In the genomic region with DNA sequence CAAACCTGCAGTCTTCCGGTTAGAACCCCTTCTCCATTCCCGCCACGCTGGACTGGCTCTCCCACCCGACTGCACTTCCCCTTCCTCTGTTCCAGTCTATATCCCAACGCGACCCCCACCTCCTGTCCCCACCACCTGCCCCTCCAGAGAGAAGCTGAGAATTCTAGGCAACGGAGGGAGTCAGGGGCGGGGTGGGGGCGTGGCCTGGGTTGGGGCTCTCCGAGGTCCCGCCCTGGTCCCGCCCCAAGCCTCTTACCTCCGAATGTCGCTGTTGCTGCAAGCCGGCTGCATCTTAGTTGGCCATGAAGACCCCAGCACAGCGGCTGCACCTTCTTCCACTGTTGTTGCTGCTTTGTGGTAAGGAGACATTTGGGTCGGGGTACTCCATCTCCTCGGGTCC, we compare ENCODE assay signal across 8 mouse cellular contexts. TPM values are rescaled to one million over a fixed set of nuclear protein-coding genes. Genes with fewer than 3 reads are reported as not detected.
DNase-seq lines count a peak whose midpoint lies in the region; ATAC-seq and TF ChIP-seq lines count a peak whose summit lies in the region.

A gene (plus strand): TSS at position 251 of the 400 bp plus-strand sequence.

- whole genome bisulfite sequencing in limb, embryonic 11.5 days: under 1% methylated on average over 18 of the region's 18 CpGs

- no peak for TF ChIP-seq CTCF in cortical plate, adult 2 months (IDR thresholded peaks at IDR 0.05; ENCODE audit: extremely low read depth, insufficient read depth, low read length)

- intact Hi-C loops in heart, postnatal 14 days (cut with DNase I): loop anchor here (5.0 to 10.0 kb wide), 2 partner anchors 49 to 1647 kb away; no protein-coding TSS in a partner anchor
- intact Hi-C loops in gastrocnemius, postnatal 14 days (cut with DNase I; ENCODE audit: low total_unique reads): loop anchor here (5.0 kb wide), 1 partner anchor 479 kb away; no protein-coding TSS in a partner anchor

- H3K9ac ChIP-seq in limb, embryonic 11.5 days (ENCODE audit: low read length): no peak within 1 kb of the TSS; the same call in 1 of the 2 replicates

- H3K27ac ChIP-seq in cortical plate, adult 2 months (ENCODE audit: insufficient read depth, low read length): no peak within 1 kb of the TSS
- H3K27ac ChIP-seq in limb, embryonic 11.5 days (replicated peaks; ENCODE audit: low read depth, low read length): no peak within 1 kb of the TSS

- no peaks in the 10 kb centered on the region; the same call in 1 of the 2 replicates for H3K4me1 ChIP-seq in cortical plate, adult 2 months (ENCODE audit: control insufficient read depth, insufficient read depth, low read length)
- no peaks in the 10 kb centered on the region for H3K4me1 ChIP-seq in limb, embryonic 11.5 days (ENCODE audit: control insufficient read depth, insufficient read depth, low read length)

- H3K4me3 ChIP-seq in cortical plate, adult 2 months (ENCODE audit: insufficient read depth, low read length): peak within 1 kb of the TSS; percentile 46
- H3K4me3 ChIP-seq in limb, embryonic 11.5 days (ENCODE audit: low read depth, low read length): peak within 1 kb of the TSS; percentile 18

- no peaks in the 10 kb centered on the region for H3K36me3 ChIP-seq in limb, embryonic 11.5 days (ENCODE audit: control insufficient read depth, insufficient read depth, low read length)

- DNase-seq in frontal cortex, postnatal 36 days (ENCODE audit: low spot score in 2 of 2): no peak
- DNase-seq in WW6 (ENCODE audit: low read depth, low spot score): peak; percentile 38
- DNase-seq in heart, postnatal 14 days: peak; percentile 16 to 30
- peak; percentile 77 for DNase-seq in limb, embryonic 11.5 days (ENCODE audit: low spot score)
- peak; percentile 83 for DNase-seq in naive thymus-derived CD4-positive, alpha-beta T cell, adult 2 months (ENCODE audit: low read depth)
- DNase-seq in gastrocnemius, postnatal 14 days: no peak

- peak within 1 kb of the TSS; percentile 66 for H3K4me2 ChIP-seq in limb, embryonic 11.5 days (ENCODE audit: low read depth, severe bottlenecking)

- no peaks in the 10 kb centered on the region for H3K9me3 ChIP-seq in limb, embryonic 11.5 days (ENCODE audit: control insufficient read depth, low read length)

- TF ChIP-seq POLR2A in cortical plate, adult 2 months (IDR thresholded peaks at IDR 0.05; ENCODE audit: extremely low read depth, insufficient read depth, low read length): no peak

- H3K27me3 ChIP-seq in limb, embryonic 11.5 days (ENCODE audit: control insufficient read depth, insufficient read depth, low read length): no peaks in the 10 kb centered on the region

- ATAC-seq in frontal cortex, adult (ENCODE audit: low TSS enrichment): peak; percentile 66
- peak; percentile 76 for ATAC-seq in limb, embryonic 11.5 days (ENCODE audit: insufficient number of reproducible peaks, low FRiP score, low TSS enrichment, low read depth)

RNA-seq across cellular contexts. Expression of the gene that starts here (rescaled TPM):
- polyA plus RNA-seq in cortical plate, adult 2 months (2012; rRNA removed): 36.6 and 40.6 TPM in 2 replicates
- 1 to 10 TPM; 5.6 to 6.2 TPM for total RNA-seq in heart, postnatal 14 days (2021)
- polyA plus RNA-seq in limb, embryonic 11.5 days (2014; fragmentation: Nextera tagmentation; extraction: Ambion mirVana): 2.1 and 3.5 TPM in 2 replicates
- under 1 TPM; 0.38 to 0.68 TPM for total RNA-seq in gastrocnemius, postnatal 14 days (2021)

Comparison
In these comparisons a context has a peak if more than half of its experiments do, and no peak if none do; other contexts are left out.
1. DNase-seq: peak in WW6 (single experiment), heart, postnatal 14 days (2 of 2), limb, embryonic 11.5 days (single experiment) and naive thymus-derived CD4-positive, alpha-beta T cell, adult 2 months (single experiment); none in frontal cortex, postnatal 36 days (0 of 2) and gastrocnemius, postnatal 14 days (single experiment).